Mouse (Mus musculus): ENCODE measurements at regions not wholly inside any gene's neighbourhood (a gene's known extent, or its start where the extent isn't known, plus 50 kb on each side); places are given as distances from the start of the nearest gene placed in this dataset.
A peak's percentile ranks its signal among the peaks of the same experiment; 100 is the strongest.
"Not testable (repeated sequence)": the region's sequence is repeated elsewhere in the genome, so short reads cannot be mapped to it uniquely, and the experiment has no call there.

GRCm38 (mm10) chr5:108903134-108903923 is 50.9 kb upstream of the Vmn2r9 start:
- DNase-seq (ENCODE audit: low spot score in 2 of 2): peak in 1 of 2 experiments; percentile 0
- peak overlapping the region; percentile 37; the same call in 1 of the 2 replicates for H3K4me3 ChIP-seq
- H3K27ac ChIP-seq: not testable (repeated sequence)

All from layer of hippocampus, adult 2 months (tissue).